Mouse (Mus musculus): ENCODE data around the gene Hpse2. TPM values are rescaled to one million over a fixed set of nuclear protein-coding genes. Genes with fewer than 3 reads are reported as not detected.
A peak's percentile ranks its signal among the peaks of the same experiment; 100 is the strongest.

Hpse2 gene
- polyA plus RNA-seq, 1 experiment from 2014 or later, result 0.08 TPM

DNA sequence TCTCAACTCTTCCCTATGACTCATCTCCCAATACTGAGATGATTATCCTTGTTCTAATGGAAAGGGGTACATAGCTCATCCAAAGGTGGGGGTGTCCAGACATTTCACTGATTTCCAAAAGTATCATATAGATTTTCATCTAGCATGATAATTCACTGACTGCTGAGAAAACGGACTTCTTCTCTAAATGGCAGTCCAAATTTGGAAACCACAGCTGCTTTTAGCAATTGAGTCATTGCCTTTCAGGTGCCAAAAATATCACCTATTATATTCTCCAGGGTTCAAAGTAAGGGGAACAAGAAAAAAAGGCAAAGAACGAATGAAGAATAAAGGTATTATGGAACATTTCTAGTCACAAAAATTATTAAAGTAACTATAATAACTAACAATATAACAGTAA lies 459.9 kb downstream of the Hpse2 start:
- Histone ChIP-seq H3K4me2 (no peak overlapping the region), H3K27me3 (no peaks in the 10 kb centered on the region), H3K4me3 (no peak overlapping the region), H3K36me3 (no peaks in the 10 kb centered on the region), H3K4me1 (replicated peaks) (no peaks in the 10 kb centered on the region), H3K27ac (replicated peaks) (no peak overlapping the region), H3K9me3 (no peaks in the 10 kb centered on the region), H3K9ac (no peak overlapping the region)
- whole genome bisulfite sequencing, result 81% methylated on average over 2 of the region's 2 CpGs
- ATAC-seq (ENCODE audit: low read depth), result no peak

DNA sequence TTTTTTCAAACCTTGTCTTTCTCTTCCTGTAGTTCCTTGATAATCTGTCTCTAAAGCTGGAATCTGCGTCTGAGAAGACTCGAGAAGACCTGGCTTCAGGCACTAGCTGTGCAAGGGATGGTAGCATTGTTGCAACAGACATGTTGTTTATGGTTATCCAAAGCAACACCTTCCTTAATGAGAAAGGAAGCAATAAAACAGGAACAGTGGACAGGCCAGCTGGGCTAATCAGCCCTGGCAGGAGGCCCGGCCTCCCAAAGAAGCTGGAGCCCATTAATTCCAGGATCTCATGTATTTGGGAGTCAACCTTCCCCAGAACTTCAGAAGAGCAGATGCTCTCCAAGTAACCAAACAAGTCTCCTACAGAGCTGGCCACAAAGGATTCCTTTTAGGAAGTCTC lies 465.5 kb downstream of the Hpse2 start:
- Histone ChIP-seq H3K9ac (no peak overlapping the region), H3K4me1 (replicated peaks) (no peaks in the 10 kb centered on the region), H3K4me3 (no peak overlapping the region), H3K36me3 (no peaks in the 10 kb centered on the region), H3K4me2 (no peak overlapping the region), H3K9me3 (no peaks in the 10 kb centered on the region), H3K27ac (replicated peaks) (no peak overlapping the region), H3K27me3 (no peaks in the 10 kb centered on the region)
- no peak for ATAC-seq (ENCODE audit: low read depth)
- 51% methylated on average over 3 of the region's 3 CpGs for WGBS

DNA sequence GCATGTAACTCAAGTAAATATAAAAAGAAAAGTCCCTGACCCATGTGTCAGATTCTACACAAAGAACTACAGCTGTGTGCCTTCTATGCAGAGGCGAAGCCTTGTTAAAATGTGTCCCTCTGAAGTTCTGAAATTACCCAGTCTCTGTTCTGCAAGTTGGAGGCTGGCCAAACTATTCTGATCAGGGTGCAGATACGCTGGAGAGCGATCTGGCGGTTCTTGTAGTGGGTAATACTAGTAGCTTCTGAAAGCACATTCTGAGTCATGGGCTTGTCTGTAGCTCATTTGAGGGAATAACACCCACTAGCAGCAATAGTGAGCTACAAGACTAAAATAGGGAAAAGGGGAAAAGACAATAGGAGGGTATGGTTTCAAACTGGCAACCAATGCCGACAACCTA lies 474.5 kb downstream of the Hpse2 start:
- Histone ChIP-seq H3K27ac (replicated peaks) (no peak overlapping the region), H3K36me3 (no peaks in the 10 kb centered on the region), H3K4me2 (no peak overlapping the region), H3K27me3 (no peaks in the 10 kb centered on the region), H3K4me1 (replicated peaks) (no peaks in the 10 kb centered on the region), H3K4me3 (no peak overlapping the region), H3K9ac (no peak overlapping the region), H3K9me3 (no peaks in the 10 kb centered on the region)
- 90% methylated on average over 5 of the region's 5 CpGs for WGBS
- ATAC-seq (ENCODE audit: low read depth), result no peak

DNA sequence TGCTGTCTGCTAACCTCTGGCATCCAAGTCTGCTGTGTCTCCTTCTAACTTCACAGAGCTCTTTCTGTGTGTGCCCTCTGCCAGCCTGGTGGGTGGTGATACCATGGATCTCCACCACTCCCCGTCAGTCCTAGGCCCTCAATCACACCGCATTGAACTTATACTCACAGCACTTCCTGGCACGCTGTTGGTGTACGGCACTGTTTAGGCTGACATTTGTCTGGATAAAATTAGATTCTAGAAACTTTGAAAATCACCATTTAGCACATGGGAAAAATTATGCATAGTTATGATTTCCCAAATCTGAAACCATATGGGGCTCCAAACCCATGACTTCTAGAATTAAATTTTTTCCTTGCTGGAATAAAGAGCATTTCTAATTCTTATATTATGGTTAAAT lies 478.4 kb downstream of the Hpse2 start:
- ATAC-seq (ENCODE audit: low read depth), result no peak
- no peaks in the 10 kb centered on the region for H3K36me3 ChIP-seq
- no peak overlapping the region for H3K4me2 ChIP-seq
- H3K27me3 ChIP-seq, result no peaks in the 10 kb centered on the region
- WGBS, result 91% methylated on average over 4 of the region's 4 CpGs
- H3K4me3 ChIP-seq, result no peak overlapping the region
- no peak overlapping the region for H3K9ac ChIP-seq
- no peaks in the 10 kb centered on the region for H3K9me3 ChIP-seq
- peaks cover 3% of the 10 kb centered on the region; the same call in 1 of the 2 replicates for H3K4me1 ChIP-seq (replicated peaks)
- no peak overlapping the region for H3K27ac ChIP-seq (replicated peaks)

DNA sequence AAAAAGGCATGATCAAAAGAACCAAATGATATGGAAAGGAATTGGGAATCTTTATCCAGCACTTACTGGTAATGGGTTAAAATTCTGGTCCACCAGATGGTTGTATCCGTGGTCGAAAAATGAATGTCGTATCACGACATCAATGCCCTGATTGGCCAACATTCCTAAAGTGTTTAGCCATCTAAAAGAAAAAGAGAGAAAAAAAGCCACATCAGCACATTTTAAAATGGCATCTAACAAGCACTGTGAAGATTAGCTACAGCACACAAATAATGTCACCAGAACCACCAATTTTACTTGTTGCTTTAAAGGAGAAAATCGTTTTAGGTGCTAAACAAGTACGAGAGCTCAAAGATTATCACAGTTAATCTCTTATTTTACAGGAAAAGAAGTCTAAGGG lies 479.6 kb downstream of the Hpse2 start:
- ATAC-seq (ENCODE audit: low read depth), result no peak
- no peaks in the 10 kb centered on the region for H3K27me3 ChIP-seq
- H3K27ac ChIP-seq (replicated peaks), result no peak overlapping the region
- no peak overlapping the region for H3K4me3 ChIP-seq
- no peak overlapping the region for H3K4me2 ChIP-seq
- H3K4me1 ChIP-seq (replicated peaks), result peaks cover 15% of the 10 kb centered on the region
- no peak overlapping the region for H3K9ac ChIP-seq
- no peaks in the 10 kb centered on the region for H3K9me3 ChIP-seq
- H3K36me3 ChIP-seq, result no peaks in the 10 kb centered on the region
- WGBS, result 88% methylated on average over 6 of the region's 6 CpGs

DNA sequence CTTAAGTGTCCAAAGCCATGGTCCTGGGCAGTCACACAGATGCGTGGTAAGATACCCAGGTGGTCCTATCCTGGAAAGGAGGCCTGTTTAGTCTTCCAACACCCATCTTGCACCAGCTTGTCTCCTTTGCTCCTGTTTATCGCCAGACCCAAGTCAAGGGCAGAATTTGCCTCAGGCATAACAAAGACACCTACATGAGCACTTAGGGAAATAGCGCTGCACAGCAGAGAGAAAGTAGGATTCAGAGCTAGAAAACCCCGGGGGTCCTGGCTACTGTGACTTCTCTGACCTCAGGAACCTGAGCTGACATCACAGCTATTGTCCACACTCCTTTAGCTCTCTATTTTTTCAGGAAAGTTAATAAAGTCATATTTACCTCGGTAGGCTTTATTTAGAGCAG lies 481.8 kb downstream of the Hpse2 start:
- H3K9ac ChIP-seq, result no peak overlapping the region
- no peak overlapping the region for H3K27ac ChIP-seq (replicated peaks)
- no peaks in the 10 kb centered on the region for H3K9me3 ChIP-seq
- no peaks in the 10 kb centered on the region for H3K36me3 ChIP-seq
- no peak for ATAC-seq (ENCODE audit: low read depth)
- H3K4me2 ChIP-seq, result no peak overlapping the region
- no peak overlapping the region for H3K4me3 ChIP-seq
- no peaks in the 10 kb centered on the region for H3K27me3 ChIP-seq
- peaks cover 15% of the 10 kb centered on the region for H3K4me1 ChIP-seq (replicated peaks)
- WGBS, result 78% methylated on average over 5 of the region's 5 CpGs

DNA sequence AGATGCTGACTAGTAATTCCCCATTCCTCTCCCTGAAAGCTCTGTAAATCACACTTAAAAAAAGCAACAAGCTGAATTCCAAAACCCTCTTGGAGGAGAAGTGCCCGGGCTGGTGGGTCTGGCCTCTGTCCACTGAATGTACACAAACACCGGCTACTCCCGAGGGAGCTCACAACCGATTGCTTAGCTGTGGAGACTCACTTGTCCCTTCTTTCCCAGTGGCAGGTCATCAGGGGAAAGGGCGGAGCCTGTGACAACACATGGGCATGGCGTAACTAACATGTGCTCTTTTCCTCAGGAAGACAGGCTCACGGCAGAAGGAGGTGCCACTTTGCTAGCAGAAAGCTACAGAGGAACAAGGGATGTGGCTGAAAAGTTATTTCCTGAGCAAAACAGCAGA lies 483.4 kb downstream of the Hpse2 start:
- ATAC-seq (ENCODE audit: low read depth), result no peak
- H3K27ac ChIP-seq (replicated peaks), result no peak overlapping the region

DNA sequence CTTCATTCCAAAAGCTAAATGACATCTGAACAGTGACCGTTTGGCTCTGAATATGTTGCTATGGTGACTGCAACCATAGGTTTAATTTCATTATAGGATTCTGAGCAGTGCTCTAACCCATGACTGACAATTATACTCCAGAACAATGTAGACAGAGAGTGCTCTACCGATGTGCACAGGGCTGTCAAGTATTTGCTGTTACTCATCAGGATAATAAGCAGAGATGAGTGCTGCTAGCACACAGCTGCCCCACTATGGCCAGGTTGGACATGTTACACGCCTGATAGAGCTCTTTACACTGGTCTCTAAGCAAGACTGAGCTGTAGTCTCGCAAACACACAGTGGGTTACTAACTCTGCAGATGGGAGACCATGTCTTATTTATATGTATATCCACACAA lies 483.9 kb downstream of the Hpse2 start:
- H3K27ac ChIP-seq (replicated peaks), result no peak overlapping the region

More for the DNA sequence above, 483.4 kb downstream of the Hpse2 start:
- H3K4me1 ChIP-seq (replicated peaks), result peaks cover 15% of the 10 kb centered on the region
- H3K9ac ChIP-seq, result no peak overlapping the region
- H3K36me3 ChIP-seq, result no peaks in the 10 kb centered on the region
- 38% methylated on average over 7 of the region's 7 CpGs for WGBS
- H3K27me3 ChIP-seq, result no peaks in the 10 kb centered on the region
- no peak overlapping the region for H3K4me3 ChIP-seq
- H3K9me3 ChIP-seq, result no peaks in the 10 kb centered on the region
- no peak overlapping the region for H3K4me2 ChIP-seq

DNA sequence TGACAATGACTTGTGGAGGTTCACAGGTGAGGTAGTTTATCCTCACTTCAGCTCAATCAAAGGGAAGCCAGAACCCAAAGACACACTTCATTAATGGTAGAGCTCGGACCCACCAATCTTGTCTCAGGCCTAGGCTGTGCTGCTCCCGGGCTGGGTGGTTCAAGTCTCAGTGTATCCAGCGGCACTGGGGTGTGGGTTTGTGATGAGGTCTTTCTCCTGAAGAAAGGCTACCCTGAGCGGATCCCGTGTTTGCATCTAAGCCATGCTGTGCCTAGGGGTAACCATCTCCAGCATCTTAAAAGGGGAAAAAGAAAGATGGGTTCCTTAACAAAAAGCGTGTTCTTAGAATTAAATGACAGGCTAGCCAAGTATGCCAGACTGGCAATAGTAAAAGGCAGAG lies 484.3 kb downstream of the Hpse2 start:
- ATAC-seq (ENCODE audit: low read depth), result peak; percentile 43; the same call in 1 of the 2 replicates
- 45% methylated on average over 6 of the region's 6 CpGs for whole genome bisulfite sequencing
- no peak overlapping the region for H3K27ac ChIP-seq (replicated peaks)

More for the DNA sequence above, 483.9 kb downstream of the Hpse2 start:
- Histone ChIP-seq H3K27me3 (no peaks in the 10 kb centered on the region), H3K4me3 (no peak overlapping the region), H3K9me3 (no peaks in the 10 kb centered on the region), H3K4me2 (no peak overlapping the region), H3K36me3 (no peaks in the 10 kb centered on the region), H3K9ac (no peak overlapping the region), H3K4me1 (replicated peaks) (peaks cover 15% of the 10 kb centered on the region)
- peak; percentile 56 for ATAC-seq (ENCODE audit: low read depth)
- 28% methylated on average over 4 of the region's 4 CpGs for WGBS

DNA sequence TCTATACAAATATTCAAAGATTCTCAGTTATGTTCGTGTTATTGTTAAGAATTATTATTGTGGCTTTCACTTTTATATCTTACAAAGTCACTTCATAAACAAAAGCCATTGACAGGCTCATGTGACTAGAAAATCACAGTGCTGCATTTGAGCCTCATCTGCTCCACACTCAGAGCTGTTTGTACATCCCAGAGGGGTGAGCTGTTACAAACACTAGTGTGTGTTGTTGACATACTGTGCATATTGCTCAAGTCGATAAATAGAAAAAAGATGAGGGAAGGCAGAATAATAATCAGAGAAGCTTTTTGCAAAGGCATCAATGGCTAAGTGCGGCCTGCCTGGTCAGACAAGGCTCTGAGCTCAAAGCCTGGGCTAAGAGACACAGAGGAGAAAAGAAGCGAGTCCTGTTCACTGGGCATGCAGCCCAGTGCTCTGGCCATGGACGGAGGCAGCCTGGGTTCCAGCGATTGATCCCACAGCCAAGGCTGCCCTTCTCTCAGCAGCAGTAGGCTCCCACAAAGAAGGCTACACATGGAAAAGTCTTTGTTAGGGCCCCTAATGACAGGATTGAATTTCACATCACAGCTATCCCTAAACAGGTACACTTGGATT lies 485.6 kb downstream of the Hpse2 start:
- Histone ChIP-seq H3K27ac (replicated peaks) (no peak overlapping the region), H3K27me3 (no peaks in the 10 kb centered on the region), H3K4me1 (replicated peaks) (peaks cover 15% of the 10 kb centered on the region), H3K9me3 (no peaks in the 10 kb centered on the region), H3K36me3 (no peaks in the 10 kb centered on the region), H3K9ac (no peak overlapping the region), H3K4me2 (no peak overlapping the region), H3K4me3 (no peak overlapping the region)
- WGBS, result 70% methylated on average over 6 of the region's 6 CpGs
- no peak for ATAC-seq (ENCODE audit: low read depth)

More for the DNA sequence above, 484.3 kb downstream of the Hpse2 start:
- H3K9me3 ChIP-seq, result no peaks in the 10 kb centered on the region
- no peak overlapping the region for H3K4me3 ChIP-seq
- H3K36me3 ChIP-seq, result no peaks in the 10 kb centered on the region
- H3K9ac ChIP-seq, result no peak overlapping the region
- no peaks in the 10 kb centered on the region for H3K27me3 ChIP-seq
- H3K4me2 ChIP-seq, result no peak overlapping the region
- H3K4me1 ChIP-seq (replicated peaks), result peaks cover 15% of the 10 kb centered on the region

DNA sequence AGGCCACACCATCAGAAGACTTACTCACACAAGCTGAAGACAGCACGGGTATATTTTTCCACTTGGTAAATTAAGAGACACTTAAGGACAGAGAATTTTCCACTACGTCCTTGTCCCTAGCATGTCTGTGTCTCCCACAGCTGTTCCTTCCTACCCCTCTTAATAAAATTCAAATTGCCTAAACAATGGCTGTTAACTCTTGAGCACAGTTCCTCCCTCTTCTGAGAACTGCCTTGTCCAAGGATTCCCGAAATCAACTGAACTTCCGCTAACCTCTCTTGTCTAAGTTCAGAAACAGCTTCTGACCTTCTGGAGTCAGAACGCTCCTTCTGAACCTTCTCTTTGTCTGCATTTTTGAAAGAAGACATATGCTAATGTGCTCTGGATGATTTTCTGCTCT lies 496.6 kb downstream of the Hpse2 start:
- H3K27ac ChIP-seq (replicated peaks), result no peak overlapping the region
- H3K4me3 ChIP-seq, result no peak overlapping the region
- H3K27me3 ChIP-seq, result no peaks in the 10 kb centered on the region
- H3K4me2 ChIP-seq, result no peak overlapping the region
- H3K9ac ChIP-seq, result no peak overlapping the region
- 34% methylated on average over 5 of the region's 5 CpGs for WGBS
- no peaks in the 10 kb centered on the region for H3K36me3 ChIP-seq
- ATAC-seq (ENCODE audit: low read depth), result no peak
- no peaks in the 10 kb centered on the region for H3K9me3 ChIP-seq
- H3K4me1 ChIP-seq (replicated peaks), result no peaks in the 10 kb centered on the region

DNA sequence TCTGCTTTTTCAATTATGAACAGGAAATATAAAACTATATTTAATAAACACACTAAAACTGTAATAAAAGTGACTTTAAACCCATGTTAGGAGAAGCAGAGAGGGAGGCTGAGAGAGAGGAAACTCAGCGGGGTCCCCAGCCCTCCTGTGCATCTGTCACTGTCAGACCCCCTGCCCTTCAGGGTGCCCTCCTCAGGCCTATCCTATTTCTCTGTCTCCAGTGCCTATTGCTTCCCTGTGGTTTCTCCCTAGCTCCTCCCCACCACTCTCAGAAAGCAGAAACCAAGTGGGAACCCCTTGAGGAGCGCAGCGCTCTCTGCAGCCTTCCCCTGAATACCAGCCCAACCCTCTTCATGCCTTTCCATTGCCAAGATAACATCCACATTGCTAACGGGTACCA lies 510.5 kb downstream of the Hpse2 start:
- ATAC-seq (ENCODE audit: low read depth), result no peak
- H3K27me3 ChIP-seq, result no peaks in the 10 kb centered on the region
- no peak overlapping the region for H3K27ac ChIP-seq (replicated peaks)
- no peak overlapping the region for H3K9ac ChIP-seq
- H3K4me1 ChIP-seq (replicated peaks), result no peaks in the 10 kb centered on the region
- 66% methylated on average over 4 of the region's 4 CpGs for WGBS
- H3K36me3 ChIP-seq, result no peaks in the 10 kb centered on the region
- no peak overlapping the region for H3K4me3 ChIP-seq
- H3K4me2 ChIP-seq, result no peak overlapping the region
- H3K9me3 ChIP-seq, result no peaks in the 10 kb centered on the region

DNA sequence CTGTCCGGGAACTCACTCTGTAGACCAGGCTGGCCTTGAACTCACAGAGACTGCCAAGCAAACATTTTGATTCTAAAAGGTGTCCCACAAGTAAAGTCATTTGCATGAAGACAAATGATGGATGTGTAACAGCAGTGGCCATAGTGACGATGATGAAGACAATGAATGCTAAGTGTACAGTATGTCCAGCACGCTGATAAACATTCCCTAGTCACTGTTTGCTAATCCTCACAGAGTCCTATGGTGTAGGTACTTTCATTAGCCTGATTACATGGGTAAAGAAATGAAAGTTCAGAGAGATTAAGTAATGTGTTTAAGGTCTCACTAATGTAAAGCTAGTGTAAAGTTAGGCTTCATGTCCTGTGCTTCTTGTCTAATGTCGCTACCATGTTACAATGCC lies 511.6 kb downstream of the Hpse2 start:
- no peak for ATAC-seq (ENCODE audit: low read depth)
- H3K27me3 ChIP-seq, result no peaks in the 10 kb centered on the region
- no peak overlapping the region for H3K4me3 ChIP-seq
- no peak overlapping the region for H3K27ac ChIP-seq (replicated peaks)
- no peaks in the 10 kb centered on the region for H3K9me3 ChIP-seq
- no peaks in the 10 kb centered on the region for H3K36me3 ChIP-seq
- 73% methylated on average over 4 of the region's 4 CpGs for WGBS
- no peak overlapping the region for H3K9ac ChIP-seq
- H3K4me1 ChIP-seq (replicated peaks), result no peaks in the 10 kb centered on the region
- H3K4me2 ChIP-seq, result no peak overlapping the region
